Mouse (Mus musculus) ES-E14 (cell line): Measurements from ENCODE around the gene Naglu. TPM values are rescaled to one million over a fixed set of nuclear protein-coding genes. Genes with fewer than 3 reads are reported as not detected.

Experiments used
- DNase-seq: peaks from one replicate; pipeline ENCODE4 v3.0.0-alpha.2; 2013; ENCODE audit warnings: low read depth, low spot score
- H3K27ac ChIP-seq: 2 replicates; pipeline ENCODE4 v1.5.1; 2012; ENCODE audit warnings: low read depth, mild to moderate bottlenecking, low read length, moderate library complexity, mixed read lengths; ENCODE audit not compliant: poor library complexity, insufficient read depth, severe bottlenecking
- H3K36me3 ChIP-seq: 2 replicates; pipeline ENCODE4 v1.6.1; 2012; ENCODE audit warnings: mild to moderate bottlenecking, low read length, moderate library complexity, mixed read lengths; ENCODE audit not compliant: control insufficient read depth, poor library complexity, insufficient read depth, severe bottlenecking
- H3K4me1 ChIP-seq, 2 experiments: fragments of 150-350 bp in 1 of 2; sonication (generic) in 1 of 2; 2 replicates each; pipeline ENCODE4 v1.6.1; 2012; ENCODE audit warnings: low read length in 2 of 2, mild to moderate bottlenecking in 1 of 2, mixed read lengths in 1 of 2; ENCODE audit not compliant: control insufficient read depth in 2 of 2, insufficient read depth in 2 of 2, poor library complexity in 1 of 2
- H3K4me3 ChIP-seq, 2 experiments: fragments of 150-350 bp in 1 of 2; sonication (generic) in 1 of 2; 2 replicates each; pipeline ENCODE4 v1.5.1; 2012; ENCODE audit warnings: low read length in 2 of 2, low read depth in 1 of 2, mild to moderate bottlenecking in 1 of 2, mixed read lengths in 1 of 2; ENCODE audit not compliant: insufficient read depth in 1 of 2, poor library complexity in 1 of 2, severe bottlenecking in 1 of 2
- H3K9ac ChIP-seq: 2 replicates; pipeline ENCODE4 v1.6.1; 2012; ENCODE audit warnings: low read depth, mild to moderate bottlenecking, low read length, mixed read lengths; ENCODE audit not compliant: poor library complexity, insufficient read depth, severe bottlenecking
- H3K9me3 ChIP-seq: fragments of 150-350 bp; sonication (generic); 2 replicates; pipeline ENCODE4 v1.6.1; 2012; ENCODE audit warnings: low read depth, mild to moderate bottlenecking, low read length; ENCODE audit not compliant: control insufficient read depth, insufficient read depth
- CHD2 ChIP-seq: IDR thresholded peaks from 2 replicates; pipeline ENCODE4 v1.6.1; 2014; ENCODE audit warnings: mild to moderate bottlenecking, low read depth, low read length, inconsistent platforms
- HCFC1 ChIP-seq: IDR thresholded peaks from 2 replicates; pipeline ENCODE4 v1.6.1; 2012; ENCODE audit warnings: low read length, inconsistent platforms, borderline replicate concordance; ENCODE audit not compliant: insufficient read depth
- MAFK ChIP-seq: IDR thresholded peaks from 2 replicates; pipeline ENCODE4 v1.6.1; 2014; ENCODE audit warnings: mild to moderate bottlenecking, low read depth, low read length, inconsistent platforms; ENCODE audit not compliant: insufficient read depth
- ZC3H11A ChIP-seq: IDR thresholded peaks from 2 replicates; pipeline ENCODE4 v1.6.1; 2012; ENCODE audit warnings: low read depth, mild to moderate bottlenecking, inconsistent platforms, low read length, borderline replicate concordance
- ZNF384 ChIP-seq: IDR thresholded peaks from 2 replicates; pipeline ENCODE4 v1.6.1; 2012; ENCODE audit warnings: low read depth, low read length, inconsistent platforms
- in situ Hi-C, 2 experiments: fragments of 600-800 bp; cut with MboI; formaldehyde crosslinking; loops; one replicate each; pipeline ENCODE4 v1.15.1; 2025; ENCODE audit warnings: low sequenced_read_pairs in 2 of 2, inconsistent platforms in 1 of 2; ENCODE audit not compliant: unreplicated experiment in 2 of 2
- total RNA-seq: library from RNA; depleted of rRNA; stranded (reverse); fragments of 300-350 nt; gene quantifications from 2 replicates; pipeline ENCODE4 v1.2.3, GENCODE M21; 2012

Naglu gene
- total RNA-seq, 1 experiment = 4.7 TPM

DNA sequence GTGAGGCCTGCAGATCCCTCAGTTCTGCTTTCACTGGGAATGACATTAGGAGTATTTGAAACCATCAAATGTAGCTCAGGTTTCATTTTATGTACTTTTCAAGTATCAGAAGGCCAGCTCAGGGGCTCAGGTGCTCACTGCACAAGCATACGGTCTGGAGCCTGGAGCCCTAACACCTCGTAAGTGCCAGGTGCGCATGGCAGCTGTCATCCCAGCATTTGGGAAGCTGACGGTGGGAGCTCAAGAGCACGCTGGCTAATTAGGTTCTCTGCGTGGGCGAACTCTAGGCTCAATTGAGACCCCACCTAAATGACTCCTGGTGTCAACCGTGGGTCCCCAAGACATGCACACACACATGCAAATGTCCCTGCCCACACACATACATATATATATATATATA, 40.5 kb upstream of the Naglu start:
- DNase-seq = no peak
- H3K27ac ChIP-seq = no peak overlapping the region
- H3K4me3 ChIP-seq = no peak overlapping the region
- in situ Hi-C loops = no loop called here
- peaks cover 8% of the 10 kb centered on the region for H3K36me3 ChIP-seq
- no peaks in the 10 kb centered on the region for H3K9me3 ChIP-seq
- H3K4me1 ChIP-seq = no peaks in the 10 kb centered on the region
- TF ChIP-seq CHD2 (no peak), ZC3H11A (no peak), ZNF384 (no peak)
- H3K9ac ChIP-seq = no peak overlapping the region

DNA sequence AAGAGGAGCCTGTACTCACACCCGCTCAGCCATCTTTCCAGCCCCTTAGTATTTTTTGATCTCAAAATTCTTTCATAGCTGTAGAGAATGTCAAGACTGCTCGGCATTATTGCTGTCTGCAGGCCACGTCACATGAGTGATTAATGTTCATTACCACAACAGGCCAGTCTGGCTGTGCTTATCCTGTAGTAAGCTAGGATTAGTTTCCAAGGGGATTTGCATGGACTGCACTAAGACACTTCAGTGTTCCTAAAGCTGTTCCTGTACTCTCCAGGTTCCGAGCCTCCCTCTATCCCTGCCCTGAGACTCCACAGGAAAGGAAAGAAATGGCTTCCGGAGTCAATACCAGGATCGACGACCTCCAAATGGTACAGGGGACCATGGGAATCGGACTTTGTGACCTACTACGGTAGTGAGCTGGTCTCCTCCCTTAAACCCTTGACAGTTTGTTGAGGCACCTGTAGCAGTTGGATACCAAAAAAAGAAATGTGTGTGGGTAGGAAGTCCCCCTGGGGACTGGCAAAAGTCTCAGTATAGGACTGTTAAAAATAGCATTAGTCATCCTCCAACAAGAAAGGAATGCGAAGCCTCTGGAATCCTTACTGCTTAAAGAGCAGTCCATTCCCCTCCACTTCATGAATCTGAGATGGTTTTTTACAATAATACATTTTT, 39.5 kb upstream of the Naglu start:
- Histone ChIP-seq H3K4me3 (no peak overlapping the region), H3K36me3 (peaks cover 8% of the 10 kb centered on the region), H3K9ac (no peak overlapping the region), H3K4me1 (no peaks in the 10 kb centered on the region), H3K27ac (no peak overlapping the region), H3K9me3 (no peaks in the 10 kb centered on the region)
- no peak for TF ChIP-seq HCFC1
- no peak for TF ChIP-seq MAFK
- TF ChIP-seq ZNF384 = no peak
- TF ChIP-seq CHD2 = no peak
- no peak for TF ChIP-seq ZC3H11A
- no peak for DNase-seq
- in situ Hi-C loops = no loop called here

DNA sequence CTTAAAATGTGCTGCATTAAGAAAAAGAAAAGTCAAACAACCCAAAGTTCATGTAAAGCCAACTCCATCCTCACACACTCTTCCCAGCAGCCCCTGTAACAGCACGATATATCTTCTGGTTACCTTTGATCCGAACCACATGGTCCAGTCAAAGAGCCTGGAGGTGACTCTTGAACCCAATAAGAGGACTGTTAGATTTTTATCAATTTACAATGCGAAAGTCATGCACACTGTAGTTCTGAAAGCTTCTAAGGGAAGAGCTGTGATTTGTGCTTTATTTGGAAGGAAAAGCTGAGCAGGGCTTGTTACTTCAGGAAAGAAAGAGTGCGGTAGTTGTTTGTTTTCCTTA, 39.0 kb upstream of the Naglu start:
- no peak for DNase-seq
- Histone ChIP-seq H3K36me3 (peaks cover 8% of the 10 kb centered on the region), H3K4me3 (no peak overlapping the region), H3K9ac (no peak overlapping the region), H3K9me3 (no peaks in the 10 kb centered on the region), H3K27ac (no peak overlapping the region), H3K4me1 (no peaks in the 10 kb centered on the region)
- in situ Hi-C loops = no loop called here
- TF ChIP-seq ZNF384 (no peak), MAFK (no peak), HCFC1 (no peak), CHD2 (no peak), ZC3H11A (no peak)

DNA sequence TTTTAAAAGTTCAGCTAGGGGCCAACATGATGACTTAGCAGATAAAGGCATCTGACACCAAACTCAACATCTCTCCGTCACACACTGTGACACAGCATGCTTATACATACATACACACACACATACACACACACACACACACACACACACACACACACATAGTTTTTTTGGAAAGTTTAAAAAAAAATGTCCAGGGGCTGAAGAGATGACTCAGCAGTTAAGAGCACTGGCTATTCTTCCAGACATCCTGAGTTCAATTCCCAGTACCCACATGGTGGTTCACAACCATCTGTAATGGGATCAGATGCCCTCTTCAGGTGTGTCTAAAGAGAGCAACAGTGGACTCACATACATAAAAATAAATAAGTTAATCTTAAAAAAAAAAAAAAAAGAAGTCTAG, 38.3 kb upstream of the Naglu start:
- no peak overlapping the region for H3K4me3 ChIP-seq
- H3K9ac ChIP-seq = no peak overlapping the region
- in situ Hi-C loops = no loop called here
- no peaks in the 10 kb centered on the region for H3K4me1 ChIP-seq
- H3K9me3 ChIP-seq = no peaks in the 10 kb centered on the region
- no peak for DNase-seq
- H3K27ac ChIP-seq = no peak overlapping the region
- peaks cover 8% of the 10 kb centered on the region for H3K36me3 ChIP-seq
- TF ChIP-seq CHD2 (no peak), MAFK (peak; percentile 69; the same call in 1 of the 2 replicates)

DNA sequence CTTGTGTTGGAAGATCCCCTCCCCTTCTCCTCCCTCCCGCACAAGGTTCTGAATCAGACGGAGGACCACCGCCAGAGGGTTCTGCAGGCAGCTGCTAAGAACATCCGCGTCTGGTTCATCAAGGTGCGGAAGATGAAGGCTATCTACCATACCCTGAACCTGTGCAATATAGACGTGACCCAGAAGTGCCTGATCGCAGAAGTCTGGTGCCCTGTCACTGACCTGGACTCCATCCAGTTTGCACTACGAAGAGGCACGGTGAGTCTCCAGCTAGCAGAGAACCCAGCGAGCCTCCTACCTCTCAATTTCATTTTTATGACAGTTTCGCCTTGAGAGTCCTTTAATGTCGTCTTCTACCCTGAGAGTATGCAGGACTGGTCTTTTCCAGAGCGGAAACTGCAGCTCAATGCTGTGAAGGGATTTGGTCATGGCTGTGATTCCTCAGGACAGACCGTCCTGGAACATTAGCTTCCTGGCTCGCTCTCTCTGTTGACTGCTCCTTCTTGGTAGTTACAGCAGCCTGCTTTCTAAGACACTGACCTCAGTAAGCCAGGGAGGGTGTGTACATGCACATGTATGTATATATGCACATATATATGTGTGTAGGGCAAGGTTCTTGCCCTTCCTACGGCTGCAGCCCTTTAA, 35.8 kb upstream of the Naglu start:
- Histone ChIP-seq H3K4me3 (no peak overlapping the region), H3K27ac (no peak overlapping the region), H3K9me3 (no peaks in the 10 kb centered on the region), H3K4me1 (no peaks in the 10 kb centered on the region), H3K9ac (no peak overlapping the region), H3K36me3 (peaks cover 8% of the 10 kb centered on the region)
- in situ Hi-C loops = no loop called here
- TF ChIP-seq ZNF384 (no peak), ZC3H11A (no peak), MAFK (no peak), CHD2 (no peak), HCFC1 (no peak)
- DNase-seq = no peak
